Mouse (Mus musculus) skeletal muscle tissue, postnatal 0 days (tissue): ENCODE measurements around the gene Gpr150. TPM values are rescaled to one million over a fixed set of nuclear protein-coding genes. Genes with fewer than 3 reads are reported as not detected.

Source experiments
- polyA plus RNA-seq: library from polyadenylated mRNA; unstranded; fragments of >200 nt; fragmentation: Nextera tagmentation; extraction: Ambion mirVana; gene quantifications from 2 replicates; pipeline ENCODE4 v1.2.1, GENCODE M21; 2015

Gpr150 gene
- polyA plus RNA-seq, result 0.29 TPM in 1 of 2 replicates, not detected in the other

GRCm38 (mm10) chr13:76056896-76057266 lies at the start of gene Gpr150:
Gene Gpr150 (minus strand): TSS chr13:76056996.

GRCm38 (mm10) chr13:76098493-76099303 lies 41.9 kb upstream of the Gpr150 start, which contains the start of the genes Arsk and Ttc37:
Gene Arsk (minus strand): TSS chr13:76098660.
Gene Ttc37 (plus strand): TSS chr13:76098734.

DNA sequence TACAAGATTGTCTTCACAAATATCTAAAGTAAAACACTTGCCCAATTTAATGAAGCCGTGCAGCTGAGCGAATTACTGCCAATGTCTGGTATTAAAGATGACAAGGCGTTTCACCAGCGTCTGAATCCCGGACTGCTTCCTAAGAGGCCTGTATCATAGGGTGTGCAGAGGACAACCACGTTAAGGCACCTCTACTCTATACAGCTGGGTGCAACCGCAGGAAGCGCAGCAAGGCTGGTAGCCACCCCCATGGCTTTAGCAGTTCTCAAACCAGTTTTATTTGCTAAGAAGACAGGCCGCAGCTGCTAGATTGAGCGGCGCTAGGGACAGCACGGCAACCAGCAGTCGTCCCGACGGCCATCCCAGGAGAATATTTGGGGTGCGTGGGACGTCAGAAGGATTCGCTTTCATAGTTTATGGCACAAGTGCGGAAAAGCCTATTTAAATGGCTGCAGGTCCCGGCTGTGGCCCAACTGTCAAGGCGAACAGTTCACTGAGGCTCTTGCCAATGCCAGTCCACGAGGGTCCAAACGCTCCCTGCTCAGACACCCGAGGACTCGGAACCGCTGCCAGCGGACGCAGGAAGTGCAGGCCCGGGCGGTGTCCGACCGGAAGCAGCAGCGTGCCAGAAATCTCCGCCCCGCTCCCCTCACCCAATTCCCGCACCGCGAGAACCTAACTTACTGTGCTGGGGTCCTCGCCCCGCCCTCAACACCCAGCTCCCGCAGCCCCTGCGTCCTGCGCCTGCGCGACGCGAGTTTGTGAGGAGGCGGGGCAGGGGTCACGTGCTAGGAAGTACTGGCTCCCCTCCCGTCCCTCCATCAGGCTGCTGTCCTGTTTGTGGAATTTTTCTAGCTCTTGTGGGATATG lies 38.6 kb downstream of the Gpr150 start, which contains the start of gene Rfesd:
Gene Rfesd, minus strand, starts transcription at position 746 of the 870 bp plus-strand sequence.

Other genes with a start within 250 kb of the Gpr150 start
- 46.6 and 59.4 TPM in 2 replicates for gene Glrx, start 217.1 kb downstream of the Gpr150 start, polyA plus RNA-seq
- gene Rhobtb3, start 113.1 kb downstream of the Gpr150 start, polyA plus RNA-seq, result 18.2 and 21.5 TPM in 2 replicates
- gene Spata9, start 89.8 kb downstream of the Gpr150 start, polyA plus RNA-seq, result 0.23 and 0.58 TPM in 2 replicates
- gene Rfesd, start 38.3 kb downstream of the Gpr150 start, polyA plus RNA-seq, result 14.4 and 18.4 TPM in 2 replicates
- 3.8 and 4.7 TPM in 2 replicates for gene Arsk, start 41.7 kb upstream of the Gpr150 start, polyA plus RNA-seq
- 4.7 TPM in 2 replicates for gene Ttc37, start 41.7 kb upstream of the Gpr150 start, polyA plus RNA-seq
- gene Fam81b, start 248.1 kb upstream of the Gpr150 start, polyA plus RNA-seq, result 0.53 and 0.57 TPM in 2 replicates